Mouse (Mus musculus): ENCODE results near the gene Cpne2. TPM values are rescaled to one million over a fixed set of nuclear protein-coding genes. Genes with fewer than 3 reads are reported as not detected.
A peak's percentile ranks its signal among the peaks of the same experiment; 100 is the strongest.

The Cpne2 gene
- total RNA-seq, 4 experiments from 2014 or later: 4.3 to 9.8 (median 6.8) TPM

GRCm38 (mm10) chr8:94535631-94536030, 2.8 kb downstream of the Cpne2 start:
- no peak for DNase-seq (ENCODE audit: low spot score in 2 of 2)

GRCm38 (mm10) chr8:94537456-94537855, 4.7 kb downstream of the Cpne2 start:
- no peak for DNase-seq (ENCODE audit: low spot score in 2 of 2)

GRCm38 (mm10) chr8:94540025-94540424, 7.2 kb downstream of the Cpne2 start:
- no peak for DNase-seq (ENCODE audit: low spot score in 2 of 2)

GRCm38 (mm10) chr8:94540889-94541795, 8.4 kb downstream of the Cpne2 start:
- DNase-seq (ENCODE audit: low spot score in 2 of 2): no peak

GRCm38 (mm10) chr8:94543981-94544380, 11.2 kb downstream of the Cpne2 start:
- no peak for DNase-seq (ENCODE audit: low spot score in 2 of 2)

- DNase-seq (ENCODE audit: low spot score in 2 of 2): no peak
These were observed 16.3 kb downstream of the Cpne2 start for GRCm38 (mm10) chr8:94549041-94549440.

GRCm38 (mm10) chr8:94549482-94549881, 16.7 kb downstream of the Cpne2 start:
- no peak for DNase-seq (ENCODE audit: low spot score in 2 of 2)

GRCm38 (mm10) chr8:94549998-94550397, 17.2 kb downstream of the Cpne2 start:
- DNase-seq (ENCODE audit: low spot score in 2 of 2): peak; percentile 37 to 45

GRCm38 (mm10) chr8:94551471-94552422, 19.0 kb downstream of the Cpne2 start:
- DNase-seq (ENCODE audit: low spot score in 2 of 2): no peak

- DNase-seq (ENCODE audit: low spot score in 2 of 2): no peak
These were observed 19.9 kb downstream of the Cpne2 start for GRCm38 (mm10) chr8:94552696-94553095.

- no peak for DNase-seq (ENCODE audit: low spot score in 2 of 2)
These were observed 24.5 kb downstream of the Cpne2 start for GRCm38 (mm10) chr8:94557281-94557680.

- DNase-seq (ENCODE audit: low spot score in 2 of 2): no peak
These were observed 28.5 kb downstream of the Cpne2 start for GRCm38 (mm10) chr8:94561256-94561655.

GRCm38 (mm10) chr8:94564421-94564820, 31.6 kb downstream of the Cpne2 start:
- no peak for DNase-seq (ENCODE audit: low spot score in 2 of 2)

- DNase-seq (ENCODE audit: low spot score in 2 of 2): no peak
These were observed 33.2 kb downstream of the Cpne2 start for GRCm38 (mm10) chr8:94566033-94566432.

- no peak for DNase-seq (ENCODE audit: low spot score in 2 of 2)
These were observed 33.8 kb downstream of the Cpne2 start for GRCm38 (mm10) chr8:94566446-94567158.

GRCm38 (mm10) chr8:94567159-94567849, 34.5 kb downstream of the Cpne2 start:
- DNase-seq (ENCODE audit: low spot score in 2 of 2): no peak

GRCm38 (mm10) chr8:94568098-94568497, 35.3 kb downstream of the Cpne2 start:
- no peak for DNase-seq (ENCODE audit: low spot score in 2 of 2)

GRCm38 (mm10) chr8:94569419-94569818, 36.6 kb downstream of the Cpne2 start:
- DNase-seq (ENCODE audit: low spot score in 2 of 2): no peak

- DNase-seq (ENCODE audit: low spot score in 2 of 2): no peak
These were observed 39.1 kb downstream of the Cpne2 start for GRCm38 (mm10) chr8:94571896-94572295.

GRCm38 (mm10) chr8:94574159-94574907, 41.5 kb downstream of the Cpne2 start:
- DNase-seq (ENCODE audit: low spot score in 2 of 2): no peak
